Mouse (Mus musculus) hindbrain, embryonic 15.5 days (tissue): ENCODE data around the gene Pde4b. TPM values are rescaled to one million over a fixed set of nuclear protein-coding genes. Genes with fewer than 3 reads are reported as not detected.

Source experiments
- ATAC-seq: fragments of 200-750 bp; cut with Nextera tagmentation; 2 replicates; pipeline ENCODE4 v1.8.0; 2017; ENCODE audit warnings: low read depth, moderate number of reproducible peaks, moderate TSS enrichment; ENCODE audit not compliant: low FRiP score
- H3K27ac ChIP-seq: fragments of 300-500 bp; sonication (generic); replicated peaks from 2 replicates; pipeline ENCODE4 v1.5.1; 2015; ENCODE audit warnings: mild to moderate bottlenecking, inconsistent platforms
- H3K27me3 ChIP-seq: fragments of 300-500 bp; sonication (generic); 2 replicates; pipeline ENCODE4 v1.6.1; 2015; ENCODE audit warnings: control low read depth, inconsistent platforms
- H3K36me3 ChIP-seq: fragments of 300-500 bp; sonication (generic); 2 replicates; pipeline ENCODE4 v1.6.1; 2015; ENCODE audit warnings: control low read depth, inconsistent platforms
- H3K4me1 ChIP-seq: fragments of 300-500 bp; sonication (generic); replicated peaks from 2 replicates; pipeline ENCODE4 v1.6.1; 2015; ENCODE audit warnings: control low read depth, inconsistent platforms
- H3K4me2 ChIP-seq: fragments of 300-500 bp; sonication (generic); 2 replicates; pipeline ENCODE4 v1.6.1; 2015; ENCODE audit warnings: moderate library complexity, mild to moderate bottlenecking, inconsistent platforms
- H3K4me3 ChIP-seq: fragments of 300-500 bp; sonication (generic); 2 replicates; pipeline ENCODE4 v1.5.1; 2015; ENCODE audit warnings: mild to moderate bottlenecking, inconsistent platforms
- H3K9ac ChIP-seq: fragments of 300-500 bp; sonication (generic); 2 replicates; pipeline ENCODE4 v1.6.1; 2015; ENCODE audit warnings: inconsistent platforms
- H3K9me3 ChIP-seq: fragments of 300-500 bp; sonication (generic); 2 replicates; pipeline ENCODE4 v1.6.1; 2016; ENCODE audit warnings: control low read depth, inconsistent platforms
- WGBS: fragments of 180-500 bp; shearing (Covaris S2); methylation state at CpG from one replicate; pipeline ENCODE4 v1.1.7; 2015; 5-methylcytosine and 5-hydroxymethylcytosine counted together
- polyA plus RNA-seq: library from polyadenylated mRNA; unstranded; fragments of >200 nt; fragmentation: Nextera tagmentation; extraction: Ambion mirVana; gene quantifications from 2 replicates; pipeline ENCODE4 v1.2.1, GENCODE M21; 2015

Gene Pde4b
- polyA plus RNA-seq, 1 experiment from 2014 or later, result 44.0 TPM

GRCm38 (mm10) chr4:102568591-102568990 lies 481.2 kb downstream of the Pde4b start:
- Histone ChIP-seq H3K4me3 (no peak overlapping the region), H3K9me3 (no peaks in the 10 kb centered on the region), H3K4me2 (no peak overlapping the region), H3K36me3 (no peaks in the 10 kb centered on the region), H3K4me1 (peaks cover 31% of the 10 kb centered on the region), H3K9ac (no peak overlapping the region), H3K27ac (peak overlapping the region; percentile 32; the same call in 1 of the 2 replicates), H3K27me3 (no peaks in the 10 kb centered on the region)
- 4% methylated on average over 4 of the region's 4 CpGs for WGBS
- no peak for ATAC-seq

GRCm38 (mm10) chr4:102569101-102569583 lies 481.8 kb downstream of the Pde4b start:
- Histone ChIP-seq H3K36me3 (no peaks in the 10 kb centered on the region), H3K9ac (no peak overlapping the region), H3K27me3 (no peaks in the 10 kb centered on the region), H3K9me3 (no peaks in the 10 kb centered on the region), H3K4me3 (no peak overlapping the region), H3K27ac (peak overlapping the region; percentile 32; the same call in 1 of the 2 replicates), H3K4me1 (peaks cover 31% of the 10 kb centered on the region), H3K4me2 (0 out of 2 replicates have a peak overlapping the region, but pooled peaks have one; percentile 79)
- WGBS, result 28% methylated on average over 8 of the region's 8 CpGs
- ATAC-seq, result no peak

GRCm38 (mm10) chr4:102569950-102570765 lies 482.8 kb downstream of the Pde4b start:
- 1% methylated on average over 20 of the region's 20 CpGs for WGBS

DNA sequence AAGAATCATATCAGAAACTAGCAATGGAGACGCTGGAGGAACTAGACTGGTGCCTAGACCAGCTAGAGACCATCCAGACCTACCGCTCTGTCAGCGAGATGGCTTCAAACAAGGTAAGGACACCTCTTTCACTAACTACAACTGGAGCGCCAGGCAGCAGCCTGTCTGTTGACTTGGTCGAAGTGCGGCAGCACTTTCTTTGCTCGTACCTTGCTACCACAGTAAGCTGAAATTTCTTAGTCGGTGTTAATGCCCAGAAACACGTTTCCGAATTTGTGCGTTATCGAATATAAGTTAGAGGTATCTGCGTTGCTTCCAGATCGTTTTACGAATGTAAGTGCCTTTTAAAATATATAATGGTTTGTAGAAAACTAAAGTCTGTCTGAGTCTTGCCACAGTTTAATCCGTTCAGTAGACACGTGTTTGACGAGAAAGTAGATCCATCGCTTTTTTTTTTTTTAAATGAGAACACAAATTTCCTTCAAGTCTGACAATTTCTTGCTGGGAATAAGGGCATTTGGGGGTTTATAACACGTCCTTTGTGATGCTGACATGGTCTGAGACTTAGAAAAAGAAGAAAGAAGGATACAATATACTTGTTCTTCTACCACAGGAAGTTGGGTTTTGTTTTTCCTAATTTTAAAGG lies 483.5 kb downstream of the Pde4b start:
- Histone ChIP-seq H3K4me3 (peak overlapping the region; percentile 41), H3K4me2 (peak overlapping the region; percentile 79), H3K27ac (peak overlapping the region; percentile 78), H3K9ac (peak overlapping the region; percentile 26), H3K4me1 (peaks cover 31% of the 10 kb centered on the region), H3K36me3 (no peaks in the 10 kb centered on the region), H3K27me3 (no peaks in the 10 kb centered on the region), H3K9me3 (no peaks in the 10 kb centered on the region)
- WGBS, result 5% methylated on average over 20 of the region's 20 CpGs
- ATAC-seq, result peak; percentile 20; the same call in 1 of the 2 replicates

More at GRCm38 (mm10) chr4:102569950-102570765, 482.8 kb downstream of the Pde4b start:
- no peaks in the 10 kb centered on the region for H3K27me3 ChIP-seq
- H3K4me2 ChIP-seq, result peak overlapping the region; percentile 79
- H3K9me3 ChIP-seq, result no peaks in the 10 kb centered on the region
- peak; percentile 78 for ATAC-seq
- H3K36me3 ChIP-seq, result no peaks in the 10 kb centered on the region
- peak overlapping the region; percentile 41 for H3K4me3 ChIP-seq
- peak overlapping the region; percentile 78 for H3K27ac ChIP-seq
- H3K9ac ChIP-seq, result peak overlapping the region; percentile 26
- H3K4me1 ChIP-seq, result peaks cover 31% of the 10 kb centered on the region

GRCm38 (mm10) chr4:102572031-102572430 lies 484.7 kb downstream of the Pde4b start:
- Histone ChIP-seq H3K27ac (no peak overlapping the region), H3K4me3 (peak overlapping the region; percentile 11), H3K4me1 (peaks cover 29% of the 10 kb centered on the region), H3K9ac (no peak overlapping the region), H3K9me3 (no peaks in the 10 kb centered on the region), H3K36me3 (no peaks in the 10 kb centered on the region), H3K27me3 (no peaks in the 10 kb centered on the region), H3K4me2 (peak overlapping the region; percentile 28)
- no peak for ATAC-seq
- 82% methylated on average over 6 of the region's 6 CpGs for WGBS

DNA sequence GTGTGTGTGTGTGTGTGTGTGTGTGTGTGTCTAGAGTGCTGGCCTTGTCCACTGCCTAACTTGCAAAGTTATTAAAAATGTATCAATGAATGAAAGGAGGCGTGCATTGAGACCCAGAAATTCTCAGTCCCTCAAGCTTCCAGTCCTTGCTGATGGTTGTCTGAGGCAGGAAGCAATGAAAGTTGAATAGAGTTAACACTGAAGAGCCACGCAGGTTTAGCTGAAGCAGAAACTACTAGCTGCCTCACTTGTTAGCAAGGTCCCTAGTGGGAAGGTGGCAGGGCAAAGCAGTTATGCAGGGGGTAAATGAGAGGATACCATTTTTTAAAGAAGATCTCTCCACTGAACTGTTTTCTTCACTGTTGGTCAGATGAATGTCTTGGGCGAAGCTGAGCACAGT lies 485.2 kb downstream of the Pde4b start:
- H3K4me1 ChIP-seq, result peaks cover 27% of the 10 kb centered on the region
- 76% methylated on average over 3 of the region's 3 CpGs for WGBS
- H3K9ac ChIP-seq, result no peak overlapping the region
- no peak overlapping the region for H3K27ac ChIP-seq
- H3K27me3 ChIP-seq, result no peaks in the 10 kb centered on the region
- peak overlapping the region; percentile 28 for H3K4me2 ChIP-seq
- H3K9me3 ChIP-seq, result no peaks in the 10 kb centered on the region
- ATAC-seq, result no peak
- H3K4me3 ChIP-seq, result no peak overlapping the region
- H3K36me3 ChIP-seq, result no peaks in the 10 kb centered on the region

DNA sequence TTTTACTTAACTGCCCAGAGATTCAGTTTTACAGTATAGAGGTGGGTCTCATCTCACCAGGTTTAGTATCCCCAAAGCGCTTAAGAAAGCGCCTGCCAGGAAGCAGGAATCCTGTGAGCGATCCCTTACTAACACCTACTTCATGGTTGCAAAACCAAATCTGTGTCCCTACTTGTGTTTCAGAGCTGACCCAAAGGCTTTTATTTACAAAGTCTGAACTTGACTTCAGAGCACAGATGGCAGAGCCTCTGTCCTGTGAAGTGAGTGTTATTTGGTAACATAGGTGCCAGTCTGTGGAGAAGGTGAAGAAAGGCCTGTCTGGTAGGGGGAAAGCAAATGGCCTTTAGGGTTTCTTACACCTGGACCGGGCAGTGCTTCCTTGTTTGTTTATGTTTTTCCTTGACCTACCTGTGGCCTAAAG lies 486.0 kb downstream of the Pde4b start:
- 93% methylated on average over 4 of the region's 4 CpGs for WGBS
- ATAC-seq, result no peak
- H3K36me3 ChIP-seq, result no peaks in the 10 kb centered on the region
- H3K4me2 ChIP-seq, result no peak overlapping the region
- no peaks in the 10 kb centered on the region for H3K9me3 ChIP-seq
- H3K27ac ChIP-seq, result no peak overlapping the region
- H3K4me1 ChIP-seq, result peaks cover 26% of the 10 kb centered on the region
- H3K9ac ChIP-seq, result no peak overlapping the region
- H3K27me3 ChIP-seq, result no peaks in the 10 kb centered on the region
- no peak overlapping the region for H3K4me3 ChIP-seq

DNA sequence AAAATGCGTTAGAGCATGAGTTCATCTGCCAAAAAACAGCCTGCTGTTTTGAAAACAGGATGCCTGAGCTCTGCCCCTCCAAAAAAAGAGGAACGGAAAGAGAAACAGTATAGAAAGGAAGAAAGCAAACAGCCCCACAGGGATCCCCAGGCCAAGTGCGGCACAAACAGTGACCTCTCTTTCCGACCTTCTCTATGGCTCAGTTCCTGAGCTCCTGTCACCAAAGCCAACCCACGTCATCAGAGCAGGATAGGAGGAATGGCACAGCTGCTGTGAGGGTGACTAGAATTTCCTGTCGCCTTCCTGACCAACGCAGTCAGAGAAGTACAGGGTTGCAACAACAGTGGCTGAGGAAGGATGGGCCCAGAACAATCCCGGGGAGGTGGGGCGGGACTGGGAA lies 486.9 kb downstream of the Pde4b start:
- 53% methylated on average over 9 of the region's 9 CpGs for WGBS
- Histone ChIP-seq H3K4me2 (no peak overlapping the region), H3K4me3 (no peak overlapping the region), H3K9me3 (no peaks in the 10 kb centered on the region), H3K4me1 (peaks cover 19% of the 10 kb centered on the region), H3K27me3 (no peaks in the 10 kb centered on the region), H3K27ac (no peak overlapping the region), H3K9ac (no peak overlapping the region), H3K36me3 (no peaks in the 10 kb centered on the region)
- no peak for ATAC-seq

DNA sequence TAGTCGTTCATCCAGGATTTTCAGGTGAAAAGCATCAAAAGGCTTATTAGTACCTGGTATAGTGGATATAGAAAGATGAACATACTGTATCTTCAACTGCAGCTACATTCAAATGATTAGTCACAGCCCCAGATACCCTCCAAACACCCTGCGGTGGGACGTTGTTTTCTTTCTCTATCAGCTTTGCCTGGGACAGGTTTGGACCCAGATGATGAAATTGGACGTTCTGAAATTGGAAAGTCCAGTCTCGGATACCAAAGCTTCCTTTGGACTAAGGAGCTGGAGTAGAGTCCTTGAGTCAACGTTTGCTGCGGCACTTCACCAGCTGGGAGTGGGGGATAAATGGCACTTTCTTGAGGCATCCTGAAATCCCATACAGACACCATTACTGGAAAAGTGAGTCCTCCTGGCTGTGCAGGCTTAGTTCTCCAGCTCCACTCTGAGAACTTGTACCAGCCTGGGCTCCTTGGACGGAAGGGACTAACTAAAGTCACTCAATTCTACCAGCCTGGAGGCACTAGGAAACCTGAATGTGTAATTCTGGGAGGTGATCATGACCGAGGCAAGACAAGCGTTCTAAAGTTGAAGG lies 487.4 kb downstream of the Pde4b start:
- Histone ChIP-seq H3K27me3 (no peaks in the 10 kb centered on the region), H3K9me3 (no peaks in the 10 kb centered on the region), H3K4me1 (peaks cover 14% of the 10 kb centered on the region), H3K36me3 (no peaks in the 10 kb centered on the region), H3K4me3 (no peak overlapping the region), H3K27ac (no peak overlapping the region), H3K4me2 (no peak overlapping the region), H3K9ac (no peak overlapping the region)
- WGBS, result 83% methylated on average over 10 of the region's 10 CpGs
- ATAC-seq, result no peak

DNA sequence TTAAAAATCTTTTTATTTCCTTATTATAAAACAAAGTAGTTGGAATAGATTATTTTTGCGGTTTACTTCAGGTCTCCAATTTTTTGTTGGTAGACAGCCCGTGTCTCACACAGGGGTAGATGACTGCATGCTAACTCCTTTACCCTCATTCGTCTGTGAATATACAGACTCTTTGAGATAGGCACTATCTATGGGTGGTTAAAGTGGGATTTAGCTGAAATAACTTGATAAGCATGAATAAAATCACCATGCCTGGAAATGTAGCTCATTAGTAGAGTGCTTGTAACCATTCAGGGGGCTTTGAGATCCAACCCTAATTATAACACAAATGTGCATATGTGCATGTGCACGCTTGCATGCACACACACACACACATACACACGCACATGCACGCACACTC lies 488.8 kb downstream of the Pde4b start:
- no peak overlapping the region for H3K27ac ChIP-seq
- no peak for ATAC-seq
- no peaks in the 10 kb centered on the region for H3K27me3 ChIP-seq
- H3K4me3 ChIP-seq, result no peak overlapping the region
- no peak overlapping the region for H3K9ac ChIP-seq
- H3K4me1 ChIP-seq, result 0 out of 2 replicates have a peak, but pooled peaks cover under 1% of the 10 kb centered on the region
- no peak overlapping the region for H3K4me2 ChIP-seq
- WGBS, result 90% methylated on average over 6 of the region's 6 CpGs
- no peaks in the 10 kb centered on the region for H3K9me3 ChIP-seq
- H3K36me3 ChIP-seq, result no peaks in the 10 kb centered on the region

GRCm38 (mm10) chr4:102577636-102578035 lies 490.3 kb downstream of the Pde4b start:
- H3K4me3 ChIP-seq, result no peak overlapping the region
- H3K4me2 ChIP-seq, result no peak overlapping the region
- H3K27ac ChIP-seq, result no peak overlapping the region
- no peaks in the 10 kb centered on the region for H3K27me3 ChIP-seq
- no peaks in the 10 kb centered on the region for H3K36me3 ChIP-seq
- H3K9ac ChIP-seq, result no peak overlapping the region
- no peak for ATAC-seq
- WGBS, result 86% methylated on average over 14 of the region's 14 CpGs
- no peaks in the 10 kb centered on the region for H3K4me1 ChIP-seq
- no peaks in the 10 kb centered on the region for H3K9me3 ChIP-seq

GRCm38 (mm10) chr4:102579051-102579450 lies 491.7 kb downstream of the Pde4b start:
- Histone ChIP-seq H3K4me1 (no peaks in the 10 kb centered on the region), H3K4me2 (no peak overlapping the region), H3K4me3 (no peak overlapping the region), H3K27me3 (no peaks in the 10 kb centered on the region), H3K27ac (no peak overlapping the region), H3K9ac (no peak overlapping the region), H3K9me3 (no peaks in the 10 kb centered on the region), H3K36me3 (no peaks in the 10 kb centered on the region)
- WGBS, result 92% methylated on average over 4 of the region's 4 CpGs
- ATAC-seq, result no peak
